Mouse (Mus musculus): ENCODE data around the gene Tbx6. TPM values are rescaled to one million over a fixed set of nuclear protein-coding genes. Genes with fewer than 3 reads are reported as not detected.

The Tbx6 gene
- polyA plus RNA-seq, 1 experiment from 2014 or later = 0.29 TPM

- Histone ChIP-seq H3K36me3 (replicated peaks; ENCODE audit: insufficient read depth, low read length) (peaks cover 27% of the 10 kb centered on the region), H3K9me3 (ENCODE audit: low read length) (no peaks in the 10 kb centered on the region), H3K4me1 (ENCODE audit: insufficient read depth) (peaks cover 30% of the 10 kb centered on the region), H3K27me3 (ENCODE audit: insufficient read depth, low read length) (no peaks in the 10 kb centered on the region), H3K27ac (ENCODE audit: low read depth) (peak overlapping the region; percentile 97), H3K4me3 (ENCODE audit: low read depth, low read length) (peak overlapping the region; percentile 87), H3K4me2 (ENCODE audit: low read depth, low read length) (peak overlapping the region; percentile 90), H3K9ac (replicated peaks) (peak overlapping the region; percentile 72)
- no peak for TF ChIP-seq EP300 (IDR thresholded peaks at IDR 0.05; ENCODE audit: low read depth)
- peak; percentile 34; the same call in 1 of the 2 replicates for TF ChIP-seq CTCF (IDR thresholded peaks at IDR 0.05; ENCODE audit: low read depth)
- no peak for DNase-seq
- WGBS (ENCODE audit: insufficient replicate concordance) = 5% methylated on average over 37 of the region's 38 CpGs
- peak; percentile 77 for ATAC-seq
Observed at GRCm38 (mm10) chr7:126799468-126800268, 18.4 kb downstream of the Tbx6 start.

- no peak for ATAC-seq
- peaks cover 30% of the 10 kb centered on the region for H3K4me1 ChIP-seq (ENCODE audit: insufficient read depth)
- TF ChIP-seq CTCF (IDR thresholded peaks at IDR 0.05; ENCODE audit: low read depth) = no peak
- TF ChIP-seq EP300 (IDR thresholded peaks at IDR 0.05; ENCODE audit: low read depth) = no peak
- peak overlapping the region; percentile 72 for H3K9ac ChIP-seq (replicated peaks)
- no peak for DNase-seq
- H3K9me3 ChIP-seq (ENCODE audit: low read length) = no peaks in the 10 kb centered on the region
- peak overlapping the region; percentile 90 for H3K4me2 ChIP-seq (ENCODE audit: low read depth, low read length)
- peaks cover 19% of the 10 kb centered on the region for H3K36me3 ChIP-seq (replicated peaks; ENCODE audit: insufficient read depth, low read length)
- WGBS (ENCODE audit: insufficient replicate concordance) = 77% methylated on average over 5 of the region's 5 CpGs
- H3K27ac ChIP-seq (ENCODE audit: low read depth) = peak overlapping the region; percentile 97
- H3K27me3 ChIP-seq (ENCODE audit: insufficient read depth, low read length) = no peaks in the 10 kb centered on the region
- peak overlapping the region; percentile 87 for H3K4me3 ChIP-seq (ENCODE audit: low read depth, low read length)
Observed at GRCm38 (mm10) chr7:126800269-126801056, 19.2 kb downstream of the Tbx6 start.

- H3K4me2 ChIP-seq (ENCODE audit: low read depth, low read length) = no peak overlapping the region
- no peak overlapping the region for H3K4me3 ChIP-seq (ENCODE audit: low read depth, low read length)
- ATAC-seq (no peak), DNase-seq (no peak)
- TF ChIP-seq EP300 (IDR thresholded peaks at IDR 0.05; ENCODE audit: low read depth) = no peak
- no peak for TF ChIP-seq CTCF (IDR thresholded peaks at IDR 0.05; ENCODE audit: low read depth)
- H3K27ac ChIP-seq (ENCODE audit: low read depth) = no peak overlapping the region
- no peaks in the 10 kb centered on the region for H3K9me3 ChIP-seq (ENCODE audit: low read length)
- no peak overlapping the region for H3K9ac ChIP-seq (replicated peaks)
- 95% methylated on average over 16 of the region's 16 CpGs for WGBS (ENCODE audit: insufficient replicate concordance)
- peaks cover 30% of the 10 kb centered on the region for H3K4me1 ChIP-seq (ENCODE audit: insufficient read depth)
- H3K36me3 ChIP-seq (replicated peaks; ENCODE audit: insufficient read depth, low read length) = peaks cover 13% of the 10 kb centered on the region
- H3K27me3 ChIP-seq (ENCODE audit: insufficient read depth, low read length) = no peaks in the 10 kb centered on the region
Observed at GRCm38 (mm10) chr7:126801057-126801422, 19.8 kb downstream of the Tbx6 start.

- Histone ChIP-seq H3K36me3 (replicated peaks; ENCODE audit: insufficient read depth, low read length) (peaks cover under 1% of the 10 kb centered on the region; the same call in 1 of the 2 replicates), H3K4me2 (ENCODE audit: low read depth, low read length) (no peak overlapping the region), H3K9ac (replicated peaks) (no peak overlapping the region), H3K27ac (ENCODE audit: low read depth) (no peak overlapping the region), H3K27me3 (ENCODE audit: insufficient read depth, low read length) (no peaks in the 10 kb centered on the region), H3K9me3 (ENCODE audit: low read length) (no peaks in the 10 kb centered on the region), H3K4me1 (ENCODE audit: insufficient read depth) (peaks cover 23% of the 10 kb centered on the region), H3K4me3 (ENCODE audit: low read depth, low read length) (no peak overlapping the region)
- 74% methylated on average over 11 of the region's 11 CpGs for WGBS (ENCODE audit: insufficient replicate concordance)
- no peak for DNase-seq
- TF ChIP-seq CTCF (IDR thresholded peaks at IDR 0.05; ENCODE audit: low read depth) (no peak), EP300 (IDR thresholded peaks at IDR 0.05; ENCODE audit: low read depth) (no peak)
- ATAC-seq = no peak
Observed at GRCm38 (mm10) chr7:126802134-126802889, 21.0 kb downstream of the Tbx6 start.

- H3K9ac ChIP-seq (replicated peaks) = no peak overlapping the region
- ATAC-seq = no peak
- peaks cover 20% of the 10 kb centered on the region for H3K4me1 ChIP-seq (ENCODE audit: insufficient read depth)
- no peak overlapping the region for H3K4me2 ChIP-seq (ENCODE audit: low read depth, low read length)
- no peak for TF ChIP-seq CTCF (IDR thresholded peaks at IDR 0.05; ENCODE audit: low read depth)
- no peak overlapping the region for H3K27ac ChIP-seq (ENCODE audit: low read depth)
- 63% methylated on average over 6 of the region's 6 CpGs for WGBS (ENCODE audit: insufficient replicate concordance)
- H3K36me3 ChIP-seq (replicated peaks; ENCODE audit: insufficient read depth, low read length) = no peaks in the 10 kb centered on the region
- no peaks in the 10 kb centered on the region for H3K9me3 ChIP-seq (ENCODE audit: low read length)
- no peak overlapping the region for H3K4me3 ChIP-seq (ENCODE audit: low read depth, low read length)
- no peak for DNase-seq
- H3K27me3 ChIP-seq (ENCODE audit: insufficient read depth, low read length) = no peaks in the 10 kb centered on the region
Observed at GRCm38 (mm10) chr7:126803181-126803580, 21.9 kb downstream of the Tbx6 start.

GRCm38 (mm10) chr7:126803751-126804150 lies 22.5 kb downstream of the Tbx6 start:
- Histone ChIP-seq H3K27me3 (ENCODE audit: insufficient read depth, low read length) (no peaks in the 10 kb centered on the region), H3K9ac (replicated peaks) (no peak overlapping the region), H3K36me3 (replicated peaks; ENCODE audit: insufficient read depth, low read length) (no peaks in the 10 kb centered on the region), H3K4me3 (ENCODE audit: low read depth, low read length) (no peak overlapping the region), H3K9me3 (ENCODE audit: low read length) (no peaks in the 10 kb centered on the region), H3K27ac (ENCODE audit: low read depth) (no peak overlapping the region), H3K4me2 (ENCODE audit: low read depth, low read length) (no peak overlapping the region), H3K4me1 (ENCODE audit: insufficient read depth) (peaks cover 25% of the 10 kb centered on the region)
- DNase-seq = no peak
- ATAC-seq = no peak
- TF ChIP-seq CTCF (IDR thresholded peaks at IDR 0.05; ENCODE audit: low read depth) = no peak
- no peak for TF ChIP-seq EP300 (IDR thresholded peaks at IDR 0.05; ENCODE audit: low read depth)

Measured in liver, postnatal 0 days (tissue).